Mouse (Mus musculus) fat pad, adult 2 months (tissue): ENCODE data around the gene Apbb1.

Experiments
- DNase-seq: peaks from one replicate; pipeline ENCODE4 v3.0.0-alpha.2; 2011; ENCODE audit warnings: low read depth, low spot score; ENCODE audit errors: extremely low read depth

The Apbb1 gene

DNA sequence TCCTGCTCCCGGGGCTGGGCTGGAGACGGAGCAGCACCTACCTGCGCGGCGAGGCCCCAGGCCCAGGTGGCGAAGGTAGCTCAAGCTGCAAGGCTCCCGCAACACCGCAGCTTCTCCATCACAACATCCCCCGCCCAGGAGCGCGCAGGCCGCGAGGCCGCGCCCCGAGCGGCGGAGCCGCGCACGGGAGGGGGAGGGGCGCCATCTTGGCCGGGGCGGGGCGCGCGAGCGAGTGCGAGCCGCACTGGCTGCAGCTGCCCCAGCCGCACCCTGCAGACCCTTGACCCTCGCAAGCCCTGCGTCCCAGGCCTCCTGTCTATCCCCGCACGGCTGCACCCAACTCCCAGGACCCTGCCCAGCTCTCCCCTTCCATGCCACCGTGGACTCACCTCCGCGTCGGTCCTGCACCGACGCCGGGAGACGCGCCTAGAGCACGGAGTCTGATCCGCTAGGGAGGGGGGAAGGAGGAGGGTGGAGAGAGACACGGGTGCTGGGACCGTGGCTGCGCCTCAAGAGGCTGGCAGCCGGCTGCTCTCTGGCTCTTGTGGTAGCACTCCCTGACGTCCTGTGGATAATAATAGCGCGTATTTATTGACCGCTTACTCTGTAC is at the start of gene Apbb1:
Apbb1 (minus strand) TSS at position 560 of the 610 bp plus-strand sequence.
- DNase-seq = no peak

DNA sequence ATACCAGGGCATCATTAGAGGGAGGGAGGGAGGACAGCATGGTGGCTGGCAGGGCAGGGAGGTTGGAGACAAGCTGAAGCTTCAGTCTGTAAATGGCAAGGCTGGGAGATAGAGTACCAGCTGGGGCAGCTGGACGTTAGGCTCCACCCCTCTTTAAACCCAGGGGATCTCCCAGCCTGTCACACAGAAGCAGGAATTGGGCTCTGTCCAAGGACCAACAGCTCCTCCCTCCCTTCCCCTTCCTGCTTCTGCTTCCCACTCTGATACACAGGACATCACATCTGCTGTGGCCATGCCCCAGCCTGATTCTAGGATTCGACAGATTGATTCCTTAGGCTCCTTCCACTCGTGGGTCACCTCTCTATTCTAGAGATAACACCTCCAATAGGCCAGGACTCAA is 47.2 kb upstream of the Apbb1 start:
- DNase-seq = no peak

DNA sequence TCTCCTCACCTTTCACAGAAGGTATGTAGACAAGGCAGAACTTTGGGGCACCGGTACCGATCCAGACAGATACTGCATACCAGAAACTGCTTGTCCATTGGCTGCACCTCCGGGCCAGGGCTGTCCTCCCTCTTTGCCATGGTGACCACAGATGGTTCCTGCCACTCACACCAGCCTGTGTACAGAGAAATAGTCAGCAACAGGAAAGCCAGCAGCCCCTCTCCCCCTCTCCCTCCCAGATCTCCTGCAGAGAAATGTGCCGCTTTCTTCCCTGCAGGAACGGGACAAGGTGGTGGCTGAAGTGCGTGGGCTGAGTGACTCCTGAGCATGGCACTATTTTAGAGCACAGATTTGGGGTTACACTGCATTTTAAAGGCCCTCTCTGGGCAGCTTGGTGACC is 43.9 kb upstream of the Apbb1 start:
- DNase-seq = no peak

DNA sequence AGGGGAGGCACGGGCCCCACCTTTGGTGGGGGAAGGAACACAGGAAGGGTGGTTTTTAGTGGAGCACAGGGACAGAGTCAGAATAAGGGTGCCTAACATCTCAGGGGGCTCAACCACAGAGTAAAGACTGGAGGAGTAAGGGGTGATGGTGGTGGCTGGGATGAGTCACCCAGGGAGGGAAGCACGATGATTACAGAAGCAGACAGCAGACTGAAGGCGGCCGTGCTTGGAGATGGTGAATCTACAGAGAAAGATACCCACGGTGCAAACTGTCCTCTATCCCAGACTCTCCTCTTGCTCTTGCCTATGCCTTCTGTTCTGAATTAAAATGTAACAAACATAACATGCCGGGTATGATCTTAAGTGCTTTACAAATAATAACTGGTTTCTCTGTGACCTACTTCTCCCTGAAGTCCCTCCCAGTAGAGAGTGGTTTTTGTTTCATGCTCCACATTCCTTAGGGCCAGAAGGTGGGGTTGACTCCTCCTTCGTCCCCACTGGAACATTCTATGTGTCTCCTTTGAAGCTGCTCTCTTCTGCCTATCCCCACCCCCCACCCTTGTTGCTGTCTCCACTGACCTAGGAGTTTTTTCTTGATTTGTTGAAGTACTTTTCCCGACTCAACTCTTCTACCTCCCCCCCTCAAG is 40.3 kb upstream of the Apbb1 start:
- DNase-seq = no peak

DNA sequence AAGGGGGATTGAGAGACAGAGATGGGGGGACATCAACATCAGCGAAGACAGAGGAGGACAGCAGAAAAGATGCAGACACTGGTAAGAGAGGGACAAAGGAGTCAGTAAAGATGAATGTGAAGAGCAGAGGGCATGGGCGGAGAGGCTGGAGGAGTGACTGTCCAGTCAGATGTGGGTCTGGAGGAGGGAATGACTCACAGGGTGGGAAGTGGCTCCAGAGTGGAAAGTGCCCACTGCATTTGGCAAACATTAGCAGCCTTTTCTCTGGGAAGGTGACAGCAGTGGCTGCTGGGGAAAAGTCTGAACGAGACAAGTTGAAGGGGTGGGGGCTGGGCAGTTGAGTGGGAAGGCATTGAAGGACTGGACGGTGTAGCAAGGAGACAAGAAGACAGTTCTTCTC is 39.6 kb upstream of the Apbb1 start:
- DNase-seq = no peak

DNA sequence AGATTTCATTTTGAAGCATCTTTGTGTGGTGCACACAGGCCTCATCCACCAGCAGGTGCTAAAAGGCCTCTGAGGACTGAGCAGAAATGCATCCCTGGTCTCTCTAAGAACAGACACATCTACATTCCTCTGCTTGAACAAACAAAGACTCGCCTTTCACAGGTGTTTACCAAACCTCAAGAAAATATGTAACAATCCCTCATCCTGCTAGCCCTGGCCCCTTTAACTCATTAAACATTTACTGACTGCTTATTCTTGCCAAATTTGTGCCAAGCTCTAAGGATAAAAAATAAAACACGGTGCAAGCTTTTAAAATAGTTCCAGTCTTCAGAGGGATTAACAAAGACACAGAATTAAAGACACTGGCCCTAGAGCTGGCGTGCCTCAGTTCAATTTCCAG is 38.2 kb upstream of the Apbb1 start:
- DNase-seq = no peak

DNA sequence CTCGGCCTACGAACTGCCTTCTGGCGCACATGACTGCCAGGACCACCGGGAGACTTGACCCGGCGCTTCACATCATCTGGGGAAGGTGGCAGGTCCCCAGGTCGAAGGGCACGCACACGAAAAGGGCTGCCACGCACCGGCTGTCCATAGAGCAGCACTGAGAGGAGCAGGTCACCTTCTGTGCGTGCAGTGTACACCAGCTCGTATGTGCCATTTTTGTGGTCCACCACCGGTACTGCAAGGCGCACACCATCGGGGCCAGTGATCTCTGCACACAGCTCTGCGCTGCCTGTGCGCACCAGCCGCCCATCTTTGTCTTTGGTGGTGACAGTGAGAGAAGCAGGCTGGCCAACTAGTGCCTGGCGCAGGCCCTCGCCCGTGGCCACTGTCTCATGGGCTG is 36.4 kb upstream of the Apbb1 start:
- no peak for DNase-seq

DNA sequence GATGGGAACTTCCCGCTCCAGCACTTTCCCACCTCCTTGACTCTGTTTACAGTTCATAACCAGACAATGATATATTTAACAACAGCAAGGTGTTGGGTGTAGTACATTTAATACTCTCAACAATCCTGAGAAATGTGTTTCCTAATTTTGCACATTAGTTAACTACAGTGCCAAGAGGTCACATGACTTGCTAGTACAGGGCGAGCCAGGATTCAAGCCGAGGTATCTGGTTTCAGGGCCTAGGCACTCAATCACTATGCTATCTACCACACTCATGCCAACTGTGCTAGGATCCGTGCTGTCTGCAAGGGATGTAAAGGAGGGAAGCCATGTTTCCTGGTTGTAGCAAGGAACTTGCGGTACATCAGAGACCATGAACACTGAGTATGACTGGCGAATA is 35.1 kb upstream of the Apbb1 start:
- no peak for DNase-seq

DNA sequence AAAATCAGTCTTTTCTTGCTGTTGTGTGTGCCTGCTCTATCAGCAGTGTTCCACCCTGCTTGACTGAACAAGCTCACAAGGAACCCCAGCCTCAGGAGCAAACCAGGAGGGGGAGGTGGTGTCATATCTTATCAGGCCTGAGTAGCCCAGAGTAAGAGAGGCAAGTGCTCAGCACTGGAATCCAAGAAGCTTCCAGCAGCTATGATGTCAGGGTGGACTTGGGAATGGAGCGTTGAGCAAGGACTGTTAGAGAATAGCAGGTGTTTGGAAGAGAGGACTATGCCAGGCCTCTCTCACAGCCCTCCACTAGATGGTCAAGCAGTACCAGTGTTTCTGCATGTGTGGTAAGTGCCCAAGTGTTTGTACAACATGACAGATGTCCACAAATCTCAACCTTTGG is 34.3 kb upstream of the Apbb1 start:
- DNase-seq = no peak

DNA sequence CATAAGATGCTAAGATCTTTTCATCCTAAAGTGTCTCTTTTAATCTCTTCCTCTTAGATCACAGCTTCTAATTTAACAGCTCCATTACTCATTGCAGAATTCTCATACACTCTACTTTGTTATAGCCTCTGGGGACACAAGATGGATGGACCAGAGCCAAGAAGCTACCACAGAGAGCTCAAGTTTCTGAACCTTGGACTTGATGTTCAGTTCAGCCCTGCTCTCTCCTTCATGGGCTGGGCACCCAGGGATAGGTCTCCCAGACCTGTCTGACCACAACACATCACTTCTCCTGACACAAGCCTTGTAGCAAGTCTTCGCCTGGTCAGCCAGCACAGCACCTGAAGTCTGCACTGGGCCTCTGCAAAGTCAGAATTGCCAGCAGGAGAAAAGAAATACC is 32.9 kb upstream of the Apbb1 start:
- DNase-seq = no peak

DNA sequence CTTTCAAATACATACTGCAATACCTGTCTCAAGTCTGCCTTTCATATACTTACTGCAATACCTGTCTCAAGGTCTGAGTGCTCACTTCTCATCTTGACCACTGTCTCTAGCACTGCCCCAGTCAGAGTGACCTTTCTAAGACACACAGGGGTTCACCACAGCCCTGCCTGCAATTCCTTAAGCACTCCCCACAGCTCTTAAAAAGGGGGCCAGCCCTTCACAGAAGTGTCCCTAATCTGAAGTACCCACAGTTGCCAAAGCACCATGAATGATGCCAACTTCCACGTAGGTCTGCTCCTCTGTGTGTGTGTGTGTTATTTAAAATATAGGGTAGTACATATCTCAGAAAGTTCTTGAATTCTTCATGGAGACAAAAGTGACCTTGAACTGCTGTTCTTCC is 30.3 kb upstream of the Apbb1 start:
- DNase-seq = no peak

DNA sequence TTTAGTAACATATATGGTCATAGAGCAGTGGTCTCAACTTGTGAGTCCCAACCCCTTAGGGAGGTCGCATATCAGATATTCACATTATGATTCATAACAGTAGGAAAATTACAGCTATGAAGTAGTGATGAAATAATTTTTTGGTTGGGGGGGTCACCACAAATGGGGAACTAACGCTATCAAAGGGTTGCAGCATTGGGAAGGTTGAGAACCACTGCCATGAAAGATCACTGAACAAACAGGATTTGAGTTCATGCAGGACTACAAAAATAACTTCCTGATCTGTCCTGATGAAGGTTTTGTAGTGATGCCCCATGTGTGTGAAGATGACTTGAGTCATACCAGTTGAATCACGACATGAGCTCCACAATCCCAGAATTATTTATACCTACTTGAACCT is 27.0 kb upstream of the Apbb1 start:
- DNase-seq = no peak

DNA sequence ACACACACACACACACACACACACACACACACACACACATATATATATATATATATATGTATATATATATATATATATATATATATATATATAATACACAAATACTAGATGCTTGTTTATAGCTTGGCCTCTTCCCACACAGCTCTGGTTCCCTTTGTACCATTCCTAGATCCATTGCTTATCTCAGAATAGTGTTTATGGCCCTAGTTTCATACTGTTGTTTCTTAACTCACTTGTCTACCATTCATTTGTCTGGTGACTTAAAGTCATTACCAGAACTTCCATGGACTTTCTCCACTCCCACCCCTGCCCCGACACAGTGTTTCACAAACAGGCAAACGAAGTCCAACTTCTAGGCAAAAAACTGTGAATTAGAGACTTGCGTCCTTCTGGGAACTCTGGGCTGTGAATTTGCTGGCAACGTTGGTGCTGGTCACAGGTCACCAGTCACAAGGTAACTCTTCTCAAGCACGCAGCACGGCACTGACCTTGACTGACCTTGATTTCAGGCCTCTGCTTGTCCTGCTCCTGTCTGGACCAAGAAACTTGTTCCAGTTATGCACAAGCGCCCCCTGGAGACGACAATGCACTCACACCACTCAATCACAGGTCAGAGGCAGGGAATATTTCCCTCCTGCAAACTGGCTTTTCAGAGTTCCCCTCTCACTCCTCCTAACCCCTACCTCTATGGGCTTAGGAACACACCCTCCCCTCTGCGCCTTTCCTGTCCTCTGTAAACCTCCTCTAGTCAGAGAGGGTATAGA is 21.6 kb upstream of the Apbb1 start:
- DNase-seq = no peak

DNA sequence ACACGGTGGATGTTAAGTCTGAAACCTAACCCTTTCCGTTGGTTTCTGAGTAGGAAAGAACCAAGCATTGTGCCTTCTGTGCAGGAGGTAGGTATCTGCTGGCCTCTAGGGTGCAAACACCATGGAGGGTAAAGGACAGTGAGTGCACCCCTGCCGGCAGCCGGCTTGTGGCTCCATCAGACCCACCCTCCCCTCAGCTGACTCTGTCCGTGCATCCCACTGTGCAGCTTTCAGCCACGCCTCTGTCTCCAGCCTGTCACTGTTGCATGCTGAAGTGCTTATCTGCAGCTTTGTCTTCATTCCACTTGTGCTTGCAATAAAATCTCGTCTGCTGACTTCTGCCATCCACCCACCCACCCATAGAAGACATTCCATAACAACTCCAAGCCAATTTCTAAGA is 8.6 kb upstream of the Apbb1 start:
- no peak for DNase-seq

DNA sequence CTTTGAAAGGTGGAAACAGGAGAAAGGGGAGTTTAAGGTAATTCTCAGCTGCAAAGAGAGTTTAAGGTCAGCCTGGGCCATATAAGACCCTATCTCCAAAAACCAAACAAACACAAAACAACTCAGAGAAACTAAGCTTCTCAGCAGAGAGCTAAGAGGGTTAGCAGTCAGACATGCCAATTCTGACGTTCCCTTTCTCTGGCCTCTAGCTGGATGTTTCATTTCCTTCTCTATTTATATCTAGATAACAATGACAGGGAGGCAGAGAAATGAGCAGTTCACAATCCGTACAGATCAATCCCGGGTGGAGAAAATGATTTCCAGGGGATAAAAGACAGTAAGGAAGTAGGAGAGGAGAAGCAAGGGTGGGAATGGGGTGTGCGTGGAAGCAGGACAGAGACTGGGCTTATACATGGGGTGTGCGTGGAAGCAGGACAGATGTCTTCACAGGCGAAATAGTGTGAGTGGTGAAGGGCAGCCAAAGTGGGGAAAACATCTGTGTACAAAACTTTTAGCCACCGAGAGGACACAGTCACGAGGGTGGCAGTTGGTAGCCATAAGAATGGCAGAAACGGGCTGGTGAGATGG is 7.0 kb upstream of the Apbb1 start:
- DNase-seq = no peak

DNA sequence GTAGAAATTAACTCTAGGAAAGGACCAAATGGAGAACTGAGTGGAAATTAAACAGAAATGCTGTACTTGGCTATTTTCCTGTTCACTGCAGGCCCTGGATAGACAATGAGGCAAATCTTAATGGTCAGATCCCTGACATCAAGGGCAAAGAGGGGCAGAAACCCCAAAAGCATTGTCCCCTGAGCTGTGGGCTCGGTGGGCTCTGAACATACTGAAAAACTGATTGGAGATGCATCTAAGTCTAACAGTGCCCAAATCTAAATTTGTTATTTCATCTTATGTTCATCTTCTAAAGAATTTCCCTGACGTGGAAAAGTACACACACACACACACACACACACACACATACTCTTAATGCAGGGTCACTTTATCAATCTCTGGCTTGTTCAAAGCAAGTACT is 506 bp upstream of the Apbb1 start:
- no peak for DNase-seq

DNA sequence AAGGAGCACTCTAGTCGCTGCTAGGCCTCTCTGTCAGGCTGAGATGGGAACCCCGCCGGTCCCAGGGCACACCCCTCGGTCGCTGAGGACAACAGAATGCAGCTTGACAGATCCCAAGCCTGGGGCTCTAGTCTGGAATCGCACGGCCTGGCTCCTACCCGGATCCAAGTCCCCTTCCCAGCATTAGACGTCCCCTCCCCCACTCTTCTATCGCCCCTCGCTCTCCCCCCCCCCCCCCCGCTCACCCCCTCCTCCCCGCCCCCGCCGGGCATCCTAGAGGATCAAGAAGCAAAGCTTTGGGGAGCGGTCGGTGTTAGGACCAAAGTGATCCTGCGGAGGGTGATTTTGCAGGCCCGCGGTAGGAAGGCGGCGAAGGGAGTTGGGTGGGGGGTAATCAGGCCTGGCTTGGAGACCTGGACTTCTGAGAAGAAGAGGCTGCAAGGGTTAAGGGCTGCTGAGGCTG is 795 bp downstream of the Apbb1 start:
- no peak for DNase-seq

DNA sequence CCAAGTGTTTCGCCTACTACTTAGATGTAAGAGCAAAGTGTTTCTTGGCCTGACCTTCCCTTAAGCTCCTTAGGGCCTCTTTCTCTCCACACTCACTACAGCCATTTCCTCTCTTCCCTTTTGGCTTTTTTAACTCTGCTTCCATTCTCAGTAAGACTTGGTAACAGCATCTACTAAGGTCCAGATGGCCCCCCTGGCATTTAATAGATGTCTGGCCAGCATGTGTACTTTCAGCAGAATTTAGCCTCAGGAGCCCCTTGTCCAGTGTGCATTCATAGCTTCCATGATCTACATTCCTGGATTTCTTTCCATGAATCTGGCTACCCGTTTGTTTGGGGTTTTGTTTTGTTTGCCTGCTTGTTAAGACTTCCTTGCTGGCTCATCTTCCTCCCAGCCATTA is 3.0 kb downstream of the Apbb1 start:
- no peak for DNase-seq

DNA sequence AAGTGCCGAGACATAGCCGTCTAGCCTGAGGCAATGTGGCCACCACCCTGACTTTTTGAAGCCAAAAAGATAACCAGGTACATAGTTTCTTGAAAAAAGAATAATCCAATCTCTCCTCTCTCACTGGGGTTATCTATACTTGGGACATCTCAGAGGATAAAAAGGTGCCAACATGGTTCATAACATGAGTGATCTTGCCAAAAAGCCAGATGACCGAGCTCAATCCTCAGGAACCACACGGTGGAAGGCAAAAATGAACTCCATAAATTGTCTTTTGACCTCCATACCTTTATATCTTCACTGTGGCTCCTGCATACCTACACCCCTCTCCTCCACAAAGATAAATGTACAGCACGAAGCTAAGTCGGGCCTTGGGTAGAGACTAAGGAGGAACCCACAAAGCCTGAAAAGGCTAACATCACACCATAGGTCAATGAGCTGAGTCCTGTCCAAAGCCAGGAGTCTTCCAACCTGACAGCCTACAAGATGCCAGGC is 4.0 kb downstream of the Apbb1 start:
- DNase-seq = no peak

DNA sequence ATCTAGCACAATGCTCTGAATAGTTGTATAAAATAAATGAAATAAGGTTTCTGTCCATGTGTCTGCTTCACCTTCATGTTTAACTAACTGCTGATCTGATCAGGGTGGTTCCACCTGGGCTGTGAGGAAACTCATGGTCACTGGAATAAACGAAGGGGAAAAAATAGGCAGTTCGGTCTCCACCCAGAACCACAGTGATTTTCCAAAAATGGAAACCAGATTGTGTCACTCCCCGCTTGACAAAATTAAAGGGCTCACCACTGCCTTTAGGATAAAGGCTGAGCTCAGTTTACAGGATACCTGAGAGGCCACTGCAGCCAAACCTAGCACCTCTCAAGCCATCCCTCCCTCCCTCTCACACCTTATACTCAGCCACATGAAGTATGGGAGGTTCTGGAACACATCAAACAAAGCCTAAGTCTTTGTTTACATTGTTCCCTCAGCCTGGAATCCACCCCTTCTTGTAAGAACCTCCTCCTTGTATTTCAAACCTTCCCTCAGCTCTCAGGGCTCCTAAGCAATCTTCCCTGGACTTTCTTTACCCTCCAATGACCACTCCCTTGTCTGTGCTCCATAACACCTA is 5.2 kb downstream of the Apbb1 start:
- DNase-seq = no peak

DNA sequence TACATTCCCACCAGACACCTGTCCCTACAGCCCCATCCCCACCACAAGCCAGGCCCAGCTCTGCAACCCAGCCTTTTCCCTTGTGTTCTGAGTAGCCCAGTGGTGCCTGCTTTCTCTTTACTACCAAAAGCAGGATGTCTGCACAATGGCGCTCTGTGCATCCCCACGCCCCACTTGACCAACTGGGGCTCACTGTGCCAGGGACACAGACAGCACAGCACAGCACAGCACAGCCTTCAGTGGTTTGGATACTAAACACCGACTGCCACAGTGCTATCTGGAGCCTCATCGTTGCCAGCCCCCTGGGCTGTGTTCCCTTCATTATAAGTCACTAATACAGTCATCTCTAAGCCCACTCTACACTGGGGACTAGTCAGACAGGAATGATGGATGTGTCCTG is 6.9 kb downstream of the Apbb1 start:
- no peak for DNase-seq
